Mouse (Mus musculus) adrenal gland, adult 8-10 months (tissue): Measurements from ENCODE around the gene Znrf2. TPM values are rescaled to one million over a fixed set of nuclear protein-coding genes. Genes with fewer than 3 reads are reported as not detected.

Experiments used
- DNase-seq: peaks from one replicate; pipeline ENCODE4 v3.0.0; 2022
- total RNA-seq, 4 experiments: library from RNA; stranded (reverse); gene quantifications; 2 replicates each; pipeline ENCODE4 v1.2.4; 2022

Znrf2 gene
- total RNA-seq, 4 experiments from 2014 or later, result 50.4 to 77.4 (median 56.5) TPM

- DNase-seq, result no peak
These were observed 100.8 kb downstream of the Znrf2 start for GRCm38 (mm10) chr6:54917523-54917922.

- no peak for DNase-seq
These were observed 101.8 kb downstream of the Znrf2 start for GRCm38 (mm10) chr6:54918521-54918920.

DNA sequence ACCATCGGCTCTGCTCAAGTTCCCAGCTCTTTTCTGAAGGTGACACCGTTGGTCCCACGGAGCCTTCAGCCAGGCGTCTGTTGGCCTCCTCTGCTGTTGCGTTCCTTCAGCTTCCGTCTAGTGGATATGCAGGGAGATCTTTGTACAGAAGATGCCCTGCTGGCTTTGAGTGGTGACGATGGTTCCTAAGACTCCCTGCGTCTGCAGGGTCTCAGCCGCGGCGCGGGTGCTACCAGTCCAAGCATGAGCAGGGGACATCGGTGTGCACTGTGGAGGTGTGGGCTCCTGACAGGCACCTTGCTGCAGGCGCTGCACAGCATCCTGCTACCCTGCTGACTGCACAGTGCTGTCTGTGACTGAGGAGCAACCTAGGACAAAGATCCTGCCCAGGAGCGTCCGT is 107.8 kb downstream of the Znrf2 start:
- DNase-seq, result no peak

DNA sequence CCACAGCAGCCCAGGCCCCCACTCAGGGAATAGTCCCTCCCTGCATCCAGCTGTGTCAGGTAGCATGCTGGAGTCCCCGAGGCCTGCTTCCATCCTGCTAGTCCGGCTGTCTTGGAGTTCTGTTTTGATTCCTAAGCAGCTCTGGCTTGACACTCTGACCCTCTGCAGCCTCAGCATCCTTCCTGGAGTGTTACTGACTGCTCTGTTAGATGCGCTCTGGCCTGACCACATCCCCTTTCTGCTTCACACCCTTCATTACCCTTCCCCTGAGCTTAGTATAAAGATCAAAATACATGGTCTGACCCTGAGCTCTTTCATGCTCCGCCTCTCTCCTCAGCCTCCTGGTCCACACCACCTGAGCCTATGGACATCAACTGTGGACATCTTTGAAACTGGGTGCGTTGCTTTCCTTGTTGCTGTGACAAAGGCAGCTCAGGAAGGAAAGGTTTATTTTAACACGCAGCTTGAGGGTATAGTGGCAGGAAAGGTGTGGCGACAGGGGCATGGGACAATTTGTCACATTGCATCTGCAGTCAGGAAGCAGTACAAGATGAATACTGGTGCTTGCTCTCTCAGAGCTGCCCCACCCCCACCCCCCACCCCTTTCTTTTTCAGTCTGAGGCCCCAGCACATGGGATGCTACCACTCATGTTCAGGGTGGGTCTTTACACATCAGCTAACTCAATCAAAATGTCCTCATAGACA is 109.2 kb downstream of the Znrf2 start:
- no peak for DNase-seq

GRCm38 (mm10) chr6:54926899-54927298 is 110.2 kb downstream of the Znrf2 start:
- no peak for DNase-seq

- DNase-seq, result no peak
These were observed 111.2 kb downstream of the Znrf2 start for GRCm38 (mm10) chr6:54927946-54928345.

- DNase-seq, result no peak
These were observed 114.9 kb downstream of the Znrf2 start for GRCm38 (mm10) chr6:54931641-54932040.

GRCm38 (mm10) chr6:54932526-54932925 is 115.8 kb downstream of the Znrf2 start:
- no peak for DNase-seq

DNA sequence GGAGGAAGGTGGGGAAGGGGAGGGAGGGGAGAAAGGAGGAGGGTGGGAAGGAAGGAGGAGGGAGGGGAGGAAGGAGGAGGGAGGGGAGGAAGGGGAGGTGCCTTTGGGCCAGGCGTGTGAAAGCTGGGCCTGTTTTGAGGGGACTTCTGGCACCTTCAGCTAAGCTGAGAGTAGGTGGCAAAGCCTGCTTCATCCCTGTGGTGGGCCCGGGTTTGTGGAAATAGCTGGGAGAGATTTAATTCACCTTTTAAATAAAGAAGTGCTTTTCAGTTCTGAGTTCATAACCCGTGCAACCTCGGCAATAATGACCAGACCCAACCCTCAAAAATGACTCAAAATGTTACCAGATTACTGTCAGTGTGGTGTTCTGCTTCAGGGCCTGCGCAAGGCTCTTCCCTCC is 116.5 kb downstream of the Znrf2 start:
- DNase-seq, result no peak

DNA sequence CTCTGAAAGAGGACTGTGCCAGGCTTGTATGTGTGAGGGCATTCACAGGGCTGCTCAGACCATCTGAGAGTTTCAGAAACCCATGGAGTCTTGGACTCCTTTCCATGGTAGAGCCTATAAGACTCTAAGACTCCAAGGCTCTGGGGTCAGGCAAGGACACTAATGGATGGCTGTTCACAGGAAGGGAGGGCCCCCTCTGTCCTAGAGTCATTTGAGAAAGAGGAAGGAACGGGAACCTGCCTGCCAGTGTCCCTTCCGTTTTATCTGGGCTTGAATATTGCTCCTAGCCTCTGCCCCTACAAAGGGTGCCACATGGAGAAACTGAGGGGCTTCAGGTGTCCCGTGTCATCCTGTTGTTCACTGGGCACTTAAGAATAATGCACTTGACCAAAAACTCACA is 117.2 kb downstream of the Znrf2 start:
- no peak for DNase-seq

DNA sequence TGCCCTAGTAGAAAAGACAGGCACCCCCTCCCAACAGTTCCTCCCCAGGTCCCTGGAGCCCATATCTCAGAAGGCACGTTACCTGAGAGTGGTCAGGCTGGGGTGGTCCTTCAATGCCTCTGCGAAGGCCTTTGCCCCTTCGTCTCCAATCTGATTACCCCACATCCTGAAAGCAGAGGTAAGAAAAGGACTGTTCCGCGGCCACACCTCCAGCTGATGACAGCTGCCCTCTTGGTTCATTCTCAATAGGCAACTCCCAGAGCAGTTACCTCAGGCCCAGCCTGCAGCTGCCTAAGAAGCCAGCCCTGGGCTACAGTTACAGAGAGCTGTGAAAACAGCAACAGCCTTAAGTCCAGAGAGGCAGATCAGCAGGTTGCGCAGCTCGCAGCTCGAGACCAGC is 117.6 kb downstream of the Znrf2 start:
- DNase-seq, result no peak

GRCm38 (mm10) chr6:54934930-54935329 is 118.2 kb downstream of the Znrf2 start:
- DNase-seq, result no peak

- DNase-seq, result no peak
These were observed 119.8 kb downstream of the Znrf2 start for GRCm38 (mm10) chr6:54936496-54936895.

- peak; percentile 41 for DNase-seq
These were observed 122.9 kb downstream of the Znrf2 start for GRCm38 (mm10) chr6:54939631-54940030.

GRCm38 (mm10) chr6:54940126-54940525 is 123.4 kb downstream of the Znrf2 start:
- DNase-seq, result no peak

DNA sequence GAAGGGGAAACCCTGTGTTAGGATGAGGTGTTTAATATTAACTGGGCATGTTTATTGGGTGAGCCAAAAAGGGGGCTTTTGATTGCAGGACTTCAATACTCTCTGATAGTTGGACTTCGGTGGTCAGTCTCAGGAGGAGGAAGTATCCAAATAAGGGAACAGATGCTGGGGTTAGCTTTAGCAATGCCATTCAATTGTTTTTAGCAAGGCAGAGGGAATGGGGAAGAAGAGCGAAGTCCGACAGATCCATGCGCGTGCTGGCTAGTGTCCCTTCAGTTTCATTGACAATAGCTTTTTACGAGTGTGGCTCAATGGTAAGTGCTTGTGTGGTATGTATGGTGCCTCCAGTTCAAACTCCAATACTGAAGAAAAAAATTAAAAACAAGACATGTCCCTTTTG is 124.4 kb downstream of the Znrf2 start:
- no peak for DNase-seq

Other genes starting within 250 kb of the Znrf2 start
- 10 to 100 TPM; 19.1 to 25.4 (median 20.4) TPM for gene Plekha8, start 221.8 kb upstream of the Znrf2 start, total RNA-seq
- gene Fkbp14, start 219.6 kb upstream of the Znrf2 start, total RNA-seq, result 10 to 100 TPM; 27.0 to 38.9 (median 31.5) TPM
- 10 to 100 TPM; 15.6 to 30.6 (median 20.3) TPM for gene Mturn, start 135.3 kb upstream of the Znrf2 start, total RNA-seq
- gene Nod1, start 155.7 kb downstream of the Znrf2 start, total RNA-seq, result 10 to 100 TPM in 2 of 4 experiments, 1 to 10 TPM in 2; 9.1 to 14.0 (median 11.6) TPM
- gene Ggct, start 176.0 kb downstream of the Znrf2 start, total RNA-seq, result 10 to 100 TPM in 1 of 4 experiments, 1 to 10 TPM in 3; 4.7 to 17.0 (median 7.3) TPM
- gene Gars, start 221.1 kb downstream of the Znrf2 start, total RNA-seq, result 10 to 100 TPM; 69.8 to 78.8 (median 70.4) TPM